ENCODE assay signal across 9 mouse cellular contexts in the genomic region with DNA sequence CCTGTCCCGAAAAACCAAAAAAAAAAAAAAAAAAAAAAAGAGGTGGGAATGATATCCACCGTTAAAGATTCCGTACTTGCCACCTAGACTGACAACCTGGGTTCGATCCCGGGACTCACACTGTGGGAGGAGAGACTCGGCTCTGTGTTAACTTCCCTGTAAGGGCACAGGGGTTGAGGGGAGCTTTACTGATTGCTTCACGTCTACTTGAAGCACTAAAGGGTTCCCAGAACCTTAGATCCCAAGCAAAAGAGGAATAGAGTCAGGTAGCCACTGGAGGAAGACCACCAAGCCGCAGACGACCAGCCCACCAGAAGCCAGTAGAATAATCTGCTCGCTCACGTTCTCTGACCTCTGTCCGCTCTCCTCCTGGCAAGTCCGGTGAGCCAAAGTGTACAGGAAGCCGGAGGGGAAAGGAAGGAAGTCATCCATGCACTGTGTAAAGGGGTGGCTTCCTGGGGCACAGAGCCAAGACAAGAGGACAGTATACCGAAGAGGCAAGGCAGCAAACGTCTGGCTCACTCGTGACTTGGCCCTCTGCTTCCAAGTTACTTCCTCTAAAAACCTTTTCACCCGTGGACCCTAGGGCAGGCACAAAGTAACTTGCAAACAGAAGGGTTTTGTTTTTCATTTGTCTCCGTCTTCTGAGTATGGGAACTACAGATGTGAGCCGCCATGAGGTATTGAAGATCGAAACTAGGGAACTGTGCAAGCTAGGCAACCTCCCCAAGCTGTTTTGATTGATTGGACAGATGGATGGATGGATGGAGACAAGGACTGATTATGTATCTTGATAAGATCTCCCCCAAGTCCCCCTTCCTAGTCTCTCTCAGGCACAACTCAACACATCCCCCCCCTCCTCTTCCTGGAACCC. TPM values are rescaled to one million over a fixed set of nuclear protein-coding genes. Genes with fewer than 3 reads are reported as not detected.
DNase-seq lines count a peak whose midpoint lies in the region; ATAC-seq lines count a peak whose summit lies in the region.
"Had no signal": no experiment of that assay in that cellular context is flagged by ENCODE, and none has a peak within 500 bp of the region (broad histone marks: within the 10 kb centered on the region; RNA-seq: fewer than 3 reads in every experiment).

No protein-coding gene starts in this region.

- H3K36me3 ChIP-seq in kidney, embryonic 16.5 days (ENCODE audit: insufficient read depth, low read length): no peaks in the 10 kb centered on the region
- H3K36me3 ChIP-seq: hindbrain, embryonic 12.5 days; neural tube, embryonic 12.5 days had no signal

- WGBS in kidney, embryonic 16.5 days: 57% methylated on average over 20 of the region's 21 CpGs

- H3K9me3 ChIP-seq in kidney, embryonic 16.5 days (ENCODE audit: low read length): no peaks in the 10 kb centered on the region
- H3K9me3 ChIP-seq: hindbrain, embryonic 12.5 days; neural tube, embryonic 12.5 days had no signal

- H3K4me3 ChIP-seq in kidney, embryonic 16.5 days (ENCODE audit: low read length): peak overlapping the region; percentile 8; the same call in 1 of the 2 replicates
- H3K4me3 ChIP-seq: hindbrain, embryonic 12.5 days; neural tube, embryonic 12.5 days had no signal

- H3K27ac ChIP-seq in kidney, embryonic 16.5 days (ENCODE audit: low read length): peak overlapping the region; percentile 20; the same call in 1 of the 2 replicates
- H3K27ac ChIP-seq: hindbrain, embryonic 12.5 days; neural tube, embryonic 12.5 days had no signal

- 0 out of 2 replicates have a peak overlapping the region, but pooled peaks have one; percentile 22 for H3K9ac ChIP-seq in kidney, embryonic 16.5 days (replicated peaks; ENCODE audit: low read length)
- H3K9ac ChIP-seq: hindbrain, embryonic 12.5 days; neural tube, embryonic 12.5 days had no signal

- H3K4me2 ChIP-seq in kidney, embryonic 16.5 days (replicated peaks; ENCODE audit: low read depth, low read length): peak overlapping the region; percentile 31
- H3K4me2 ChIP-seq: hindbrain, embryonic 12.5 days; neural tube, embryonic 12.5 days had no signal

- no peaks in the 10 kb centered on the region for H3K27me3 ChIP-seq in kidney, embryonic 16.5 days (ENCODE audit: insufficient read depth, low read length)
- H3K27me3 ChIP-seq: hindbrain, embryonic 12.5 days; neural tube, embryonic 12.5 days had no signal

- H3K4me1 ChIP-seq in kidney, embryonic 16.5 days (ENCODE audit: insufficient read depth, low read length): peaks cover 11% of the 10 kb centered on the region
- H3K4me1 ChIP-seq: hindbrain, embryonic 12.5 days; neural tube, embryonic 12.5 days had no signal

- DNase-seq in adrenal gland, postnatal 10 days: peak; percentile 47
- DNase-seq in heart, adult 18-20 months: peak; percentile 72 to 89
- peak; percentile 74 to 83 for DNase-seq in lung, postnatal 4 days
- no peak for DNase-seq in urinary bladder, adult 2 months (ENCODE audit: low spot score)
- DNase-seq in layer of hippocampus, postnatal 14 days (ENCODE audit: low spot score in 2 of 2): no peak

- ATAC-seq in kidney, embryonic 16.5 days (ENCODE audit: low FRiP score, low TSS enrichment): peak; percentile 77; the same call in 1 of the 2 replicates
- no peak for ATAC-seq in activated CD4-positive, CD25-positive, alpha-beta regulatory T cell, adult 4 months

RNA-seq across cellular contexts. Expression of a gene that starts 28.0 kb away (rescaled TPM):
- 10 to 100 TPM; 77.3 to 78.5 TPM for total RNA-seq in adrenal gland, postnatal 10 days (2021)
- total RNA-seq in heart, adult 18-20 months (2021): 10 to 100 TPM; 46.0 to 47.9 TPM
- 34.6 and 37.4 TPM in 2 replicates for polyA plus RNA-seq in kidney, embryonic 16.5 days (2015; fragmentation: Nextera tagmentation; extraction: Ambion mirVana)
- polyA plus RNA-seq in activated CD4-positive, CD25-positive, alpha-beta regulatory T cell, adult 4 months (2017; shearing (Covaris generic)): 1 to 10 TPM; 6.8 to 8.7 TPM
- 36.2 and 43.8 TPM in 2 replicates for polyA plus RNA-seq in urinary bladder, adult 2 months (2012; rRNA removed)
- total RNA-seq in layer of hippocampus, postnatal 14 days (2021): 10 to 100 TPM; 56.1 to 58.4 TPM

RNA-seq across cellular contexts. Expression of a gene that starts 37.5 kb away (rescaled TPM):
- total RNA-seq in adrenal gland, postnatal 10 days (2021): 1 to 10 TPM; 5.5 to 6.9 TPM
- total RNA-seq in heart, adult 18-20 months (2021): 1 to 10 TPM; 3.4 to 4.1 TPM
- polyA plus RNA-seq in kidney, embryonic 16.5 days (2015; fragmentation: Nextera tagmentation; extraction: Ambion mirVana): 5.7 and 7.8 TPM in 2 replicates
- polyA plus RNA-seq in activated CD4-positive, CD25-positive, alpha-beta regulatory T cell, adult 4 months (2017; shearing (Covaris generic)): 1 to 10 TPM; 8.6 to 9.9 TPM
- polyA plus RNA-seq in urinary bladder, adult 2 months (2012; rRNA removed): 15.2 and 15.4 TPM in 2 replicates
- total RNA-seq in layer of hippocampus, postnatal 14 days (2021): 1 to 10 TPM; 5.5 to 5.8 TPM

RNA-seq across cellular contexts. Expression of a gene that starts 44.5 kb away (rescaled TPM):
- total RNA-seq in adrenal gland, postnatal 10 days (2021): 10 to 100 TPM; 11.3 to 14.4 TPM
- total RNA-seq in heart, adult 18-20 months (2021): 10 to 100 TPM; 11.4 to 12.2 TPM
- polyA plus RNA-seq in kidney, embryonic 16.5 days (2015; fragmentation: Nextera tagmentation; extraction: Ambion mirVana): 16.2 and 18.5 TPM in 2 replicates
- polyA plus RNA-seq in activated CD4-positive, CD25-positive, alpha-beta regulatory T cell, adult 4 months (2017; shearing (Covaris generic)): 10 to 100 TPM; 10.8 to 15.5 TPM
- 15.8 and 17.4 TPM in 2 replicates for polyA plus RNA-seq in urinary bladder, adult 2 months (2012; rRNA removed)
- total RNA-seq in layer of hippocampus, postnatal 14 days (2021): 10 to 100 TPM; 31.9 to 32.9 TPM

Comparison
In these comparisons a context has a peak if more than half of its experiments do, and no peak if none do; other contexts are left out.
1. DNase-seq: peak in adrenal gland, postnatal 10 days (single experiment), heart, adult 18-20 months (2 of 2) and lung, postnatal 4 days (2 of 2); none in urinary bladder, adult 2 months (single experiment) and layer of hippocampus, postnatal 14 days (0 of 2).